Mouse (Mus musculus) Patski (cell line): ENCODE measurements around the gene Lrmda. TPM values are rescaled to one million over a fixed set of nuclear protein-coding genes. Genes with fewer than 3 reads are reported as not detected.

Experiments used
- ATAC-seq: fragments of 100-300 bp; one replicate; pipeline ENCODE4 v1.8.0; 2021
- CTCF ChIA-PET: fragments of 350-600 bp; sonication (Branson Sonifier 250); formaldehyde crosslinking; loops from one replicate; lab custom pipeline; 2022; ENCODE audit warnings: inconsistent platforms; lab: Charles Lee
- POLR2A ChIA-PET: fragments of 350-600 bp; sonication (Branson Sonifier 250); formaldehyde crosslinking; loops from one replicate; lab custom pipeline; 2022; ENCODE audit warnings: antibody characterized with exemption, inconsistent platforms; lab: Charles Lee
- DNase-seq: peaks from one replicate; pipeline ENCODE4 v3.0.0-alpha.2; 2011; ENCODE audit warnings: low read depth, low spot score
- H3K27me3 ChIP-seq: fragments of 371-371 bp; one replicate; pipeline ENCODE4 v1.5.1; 2021
- CTCF ChIP-seq: fragments of 100-300 bp; IDR thresholded peaks from one replicate; pipeline ENCODE4 v1.5.1; 2021
- in situ Hi-C: fragments of 300-500 bp; cut with MboI; formaldehyde crosslinking; loops from 3 replicates; pipeline ENCODE4 v1.11.1; 2018; ENCODE audit warnings: low pct_unique_long_range_greater_than_20kb, mixed read lengths
- polyA plus RNA-seq: library from polyadenylated mRNA; unstranded; gene quantifications from one replicate; pipeline ENCODE4 v1.2.3, GENCODE M21; 2021

Lrmda gene
- polyA plus RNA-seq, 1 experiment from 2014 or later: 0.26 TPM

DNA sequence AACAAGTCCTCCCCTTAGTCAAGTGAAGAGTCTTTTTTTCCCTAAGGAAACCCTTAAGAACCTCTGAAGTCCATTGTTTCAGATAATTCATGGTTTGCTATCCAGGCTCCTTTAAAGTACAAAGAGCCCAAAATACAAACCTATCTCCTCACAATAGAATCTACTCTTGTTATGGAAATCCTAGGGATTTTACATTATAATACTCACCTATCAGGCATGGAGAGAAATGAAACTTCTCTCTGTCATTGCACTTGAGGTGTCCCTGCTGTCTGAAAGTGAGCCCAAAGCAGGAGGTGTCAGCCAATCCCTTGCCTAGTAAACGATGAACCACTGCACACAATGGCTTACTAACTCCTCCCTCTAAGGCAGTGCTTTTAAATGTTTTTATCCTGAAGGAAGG lies 39.2 kb downstream of the Lrmda start:
- in situ Hi-C loops: no loop called here
- no peak for TF ChIP-seq CTCF
- no peak for ATAC-seq
- ChIA-PET POLR2A (no interaction called here), CTCF (no interaction called here)
- peaks cover 14% of the 10 kb centered on the region for H3K27me3 ChIP-seq
- DNase-seq: no peak

DNA sequence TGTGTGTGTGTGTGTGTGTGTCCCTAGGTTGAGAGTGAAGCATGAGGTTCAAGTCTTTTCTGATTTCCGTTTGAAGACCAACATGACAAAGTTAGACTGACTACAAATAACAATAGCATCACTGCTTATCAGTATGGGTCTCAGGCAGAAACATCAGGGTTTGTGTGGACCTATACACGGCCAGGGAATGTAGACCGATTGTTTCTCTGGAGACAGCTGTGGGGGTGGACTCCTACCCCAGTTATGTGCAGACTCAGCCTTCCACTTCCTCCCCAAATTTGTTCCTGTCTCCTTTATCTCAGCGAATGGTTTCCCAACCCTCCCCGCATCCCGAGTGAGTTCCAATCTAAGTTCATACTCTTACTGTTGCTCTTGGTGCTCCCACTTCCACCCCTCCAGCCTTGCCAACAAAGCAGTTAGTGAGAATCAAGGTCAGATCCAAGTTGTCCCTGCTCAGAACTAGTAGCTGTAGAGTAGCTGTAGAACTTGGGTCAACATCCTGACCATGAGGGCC lies 39.9 kb downstream of the Lrmda start:
- TF ChIP-seq CTCF: no peak
- ChIA-PET POLR2A (no interaction called here), CTCF (no interaction called here)
- in situ Hi-C loops: no loop called here
- DNase-seq: no peak
- ATAC-seq: no peak
- H3K27me3 ChIP-seq: peaks cover 12% of the 10 kb centered on the region

DNA sequence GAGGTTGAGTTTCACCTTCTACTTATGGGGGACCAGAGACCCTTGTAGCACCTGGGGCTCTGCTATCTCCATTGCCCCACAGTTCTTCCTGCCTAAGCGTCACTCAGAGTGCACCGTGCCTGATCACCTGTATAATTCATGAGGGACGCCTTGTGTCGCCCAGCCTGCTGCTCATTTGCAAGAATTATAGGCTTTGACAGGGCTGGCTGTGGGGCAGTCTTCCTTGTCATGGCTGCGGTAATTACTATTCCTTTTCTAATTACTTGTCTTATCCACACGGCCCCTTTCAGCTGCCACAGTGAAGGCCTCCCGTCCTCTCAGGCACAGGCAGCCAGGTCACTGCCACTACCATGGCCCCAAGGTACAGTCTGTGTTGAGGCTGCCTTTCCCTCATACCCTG lies 41.3 kb downstream of the Lrmda start:
- ChIA-PET CTCF (no interaction called here), POLR2A (no interaction called here)
- in situ Hi-C loops: no loop called here
- peaks cover 16% of the 10 kb centered on the region for H3K27me3 ChIP-seq
- ATAC-seq (no peak), DNase-seq (no peak)
- TF ChIP-seq CTCF: no peak

DNA sequence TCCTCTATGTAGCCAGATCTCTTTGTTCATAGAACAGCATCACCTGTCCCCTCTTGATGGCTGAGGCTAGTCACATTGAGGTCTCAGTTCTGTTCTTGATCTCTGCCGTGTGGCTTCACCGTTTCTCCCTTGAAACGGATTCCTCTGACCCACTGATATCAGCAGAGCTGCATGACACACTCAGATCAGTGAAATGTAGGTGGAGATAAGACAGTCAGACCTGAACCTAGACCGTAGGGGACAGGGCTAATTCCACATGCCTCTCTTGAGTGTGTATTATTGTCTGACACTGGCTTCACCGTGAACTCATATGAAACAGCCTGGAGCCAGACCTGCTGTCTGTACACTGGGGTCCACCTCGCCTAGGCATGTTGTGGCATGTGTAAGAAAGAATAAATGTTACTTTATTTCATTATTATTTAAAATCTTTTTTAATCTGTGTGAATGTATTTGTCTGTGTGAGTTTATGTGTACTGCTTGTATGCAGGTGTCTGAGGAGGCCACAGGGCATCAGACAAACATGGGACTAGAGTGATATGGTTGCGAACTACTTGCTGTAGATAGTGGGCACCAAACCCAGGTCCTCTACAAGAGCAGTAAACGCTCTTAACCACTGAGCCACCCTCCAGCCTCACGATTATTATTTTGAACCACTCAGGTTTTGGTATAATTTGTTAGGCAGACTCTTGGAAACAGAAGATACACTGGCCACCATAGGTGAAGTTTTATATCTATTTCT lies 42.8 kb downstream of the Lrmda start:
- in situ Hi-C loops: no loop called here
- ATAC-seq (no peak), DNase-seq (no peak)
- no peak for TF ChIP-seq CTCF
- CTCF ChIA-PET: no interaction called here
- POLR2A ChIA-PET: no interaction called here
- peaks cover 16% of the 10 kb centered on the region for H3K27me3 ChIP-seq

DNA sequence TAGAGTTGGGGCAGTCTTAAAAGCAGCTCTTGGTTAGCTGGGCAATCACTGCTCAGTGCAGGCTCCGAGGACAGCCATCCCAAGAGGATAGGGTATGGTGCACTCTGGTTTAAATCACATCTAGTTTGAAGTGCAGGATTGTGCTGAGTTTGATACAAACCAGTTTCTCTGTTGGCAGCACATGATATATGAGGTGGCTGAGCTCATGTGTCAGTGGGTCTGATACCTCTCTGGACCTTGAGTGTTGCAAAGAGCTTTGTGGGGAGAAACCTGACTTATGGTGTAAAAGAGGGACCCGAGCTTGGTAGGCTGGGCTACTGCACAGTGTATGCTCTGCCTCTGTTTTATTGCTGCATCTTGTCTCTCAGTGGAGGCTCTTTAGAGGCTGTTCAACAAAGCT lies 49.7 kb downstream of the Lrmda start:
- in situ Hi-C loops: no loop called here
- H3K27me3 ChIP-seq: peaks cover 17% of the 10 kb centered on the region
- no peak for TF ChIP-seq CTCF
- POLR2A ChIA-PET: interaction anchor here (1.1 kb wide), 1 partner anchor 15 kb away, joined by 3 read pairs; no protein-coding TSS in a partner anchor
- ATAC-seq (no peak), DNase-seq (no peak)
- CTCF ChIA-PET: interaction anchor here (1.3 kb wide), 1 partner anchor 13 kb away, joined by 3 read pairs; no protein-coding TSS in a partner anchor

DNA sequence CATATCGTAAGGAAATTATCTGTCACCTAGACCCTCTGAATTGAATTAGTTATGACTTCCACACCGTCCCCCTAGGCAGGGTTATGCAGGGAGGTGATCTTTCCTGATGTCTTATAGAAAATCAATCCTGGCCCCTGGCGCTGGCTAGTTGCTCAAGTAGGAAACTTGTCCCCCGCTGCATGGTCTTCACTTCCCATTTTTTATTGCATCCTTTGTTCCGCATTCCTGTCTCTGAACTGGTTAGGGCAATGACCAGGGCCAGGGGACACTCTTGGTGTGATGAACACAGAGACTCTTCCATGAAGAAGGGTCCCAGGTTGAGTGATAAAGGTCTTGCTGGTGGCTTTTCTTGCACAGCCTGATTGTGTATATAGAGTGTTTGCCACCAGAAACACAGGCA lies 53.9 kb downstream of the Lrmda start:
- DNase-seq (no peak), ATAC-seq (no peak)
- ChIA-PET POLR2A (no interaction called here), CTCF (no interaction called here)
- H3K27me3 ChIP-seq: peaks cover 9% of the 10 kb centered on the region
- TF ChIP-seq CTCF: no peak
- in situ Hi-C loops: no loop called here

DNA sequence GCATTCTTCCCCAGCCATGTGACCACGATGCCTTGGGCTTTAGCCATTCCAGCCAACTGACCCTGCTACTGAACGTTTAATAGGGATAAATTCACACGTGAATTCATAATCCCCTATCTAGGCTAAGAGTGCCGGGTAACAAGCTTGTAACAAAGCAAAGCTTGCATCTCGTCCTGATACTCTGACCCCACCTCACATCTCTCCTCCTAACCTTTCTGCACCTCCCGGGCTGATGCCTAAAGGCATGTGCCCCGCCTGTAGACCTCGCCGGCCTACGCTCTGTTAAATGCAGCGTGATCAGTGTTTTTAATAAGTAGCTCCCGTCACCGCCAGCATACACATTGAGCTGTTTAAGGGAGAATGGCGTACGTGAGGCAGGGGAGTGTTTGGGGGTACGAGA lies 54.7 kb downstream of the Lrmda start:
- ChIA-PET POLR2A (no interaction called here), CTCF (no interaction called here)
- peaks cover 3% of the 10 kb centered on the region for H3K27me3 ChIP-seq
- TF ChIP-seq CTCF: no peak
- DNase-seq (no peak), ATAC-seq (no peak)
- in situ Hi-C loops: no loop called here

DNA sequence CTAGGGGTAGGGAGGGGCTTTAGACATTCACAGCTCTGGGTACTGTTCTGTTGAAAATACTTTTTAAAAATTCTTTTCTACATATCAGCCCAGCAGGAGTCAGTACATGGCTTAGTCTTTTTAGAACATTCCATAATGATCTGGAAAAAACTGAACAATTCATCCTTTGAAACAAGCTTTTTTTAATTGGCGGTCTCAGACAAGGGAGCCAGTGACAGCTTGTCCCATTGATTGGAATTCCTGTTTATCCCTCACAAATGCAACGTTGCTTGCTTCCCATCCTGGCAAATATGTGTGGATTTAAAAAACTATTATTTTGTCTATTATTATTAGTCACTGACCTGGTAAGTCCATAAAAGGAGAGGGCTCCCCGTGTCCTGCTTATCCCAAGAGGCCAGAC lies 64.4 kb downstream of the Lrmda start:
- DNase-seq: no peak
- POLR2A ChIA-PET: interaction anchor here (0.9 kb wide), 1 partner anchor 15 kb away, joined by 3 read pairs; no protein-coding TSS in a partner anchor
- no peak for ATAC-seq
- CTCF ChIA-PET: interaction anchor here (0.5 kb wide), 1 partner anchor 225 kb away, joined by 3 read pairs; no protein-coding TSS in a partner anchor
- TF ChIP-seq CTCF: no peak
- no peaks in the 10 kb centered on the region for H3K27me3 ChIP-seq
- in situ Hi-C loops: no loop called here

DNA sequence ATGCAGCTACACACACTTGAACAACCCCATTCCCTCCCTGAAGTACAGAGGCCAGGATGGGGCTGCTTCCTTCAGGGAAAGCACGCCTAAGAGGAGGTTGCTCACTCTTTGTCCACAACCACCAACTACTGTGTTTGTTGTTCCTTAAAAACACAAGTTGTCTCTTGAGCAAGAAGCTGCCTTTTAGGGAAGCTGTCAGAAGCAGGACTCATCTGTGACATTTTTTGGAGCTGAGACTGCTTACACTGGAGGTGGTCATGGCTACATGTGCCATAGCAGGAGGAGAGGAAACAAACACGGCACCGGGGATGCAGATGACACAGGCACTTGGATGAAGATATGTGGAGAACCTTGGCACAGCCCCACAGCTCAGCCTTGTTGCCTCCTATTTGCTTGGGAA lies 65.9 kb downstream of the Lrmda start:
- H3K27me3 ChIP-seq: no peaks in the 10 kb centered on the region
- CTCF ChIA-PET: no interaction called here

DNA sequence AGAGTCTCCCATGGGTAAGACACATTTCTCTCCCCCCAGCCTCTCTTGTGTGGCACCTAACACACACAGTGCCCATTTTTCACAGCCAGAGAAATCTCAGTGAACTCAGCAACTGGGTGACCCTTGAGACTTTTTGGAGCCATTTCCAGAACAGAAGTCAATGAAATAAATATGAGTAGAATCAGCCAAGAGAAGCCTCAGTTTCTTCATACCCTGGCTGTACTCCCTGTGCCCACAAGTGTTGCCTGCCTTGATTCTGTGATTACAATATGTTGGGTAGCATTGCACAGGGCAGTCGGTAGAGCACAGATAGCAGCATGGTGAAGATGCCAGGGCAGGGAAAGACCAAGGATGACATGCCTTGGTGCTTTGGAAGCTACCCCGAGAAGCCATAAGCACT lies 69.1 kb downstream of the Lrmda start:
- in situ Hi-C loops: no loop called here
- CTCF ChIA-PET: interaction anchor here (1.0 kb wide), 1 partner anchor 567 kb away, joined by 3 read pairs; no protein-coding TSS in a partner anchor
- H3K27me3 ChIP-seq: no peaks in the 10 kb centered on the region
- POLR2A ChIA-PET: no interaction called here
- TF ChIP-seq CTCF: no peak
- DNase-seq (no peak), ATAC-seq (no peak)

More for the DNA sequence above, 65.9 kb downstream of the Lrmda start:
- DNase-seq: no peak
- POLR2A ChIA-PET: interaction anchor here (0.6 kb wide), 1 partner anchor 47 kb away, joined by 7 read pairs; no protein-coding TSS in a partner anchor
- no peak for ATAC-seq
- in situ Hi-C loops: no loop called here
- TF ChIP-seq CTCF: no peak

DNA sequence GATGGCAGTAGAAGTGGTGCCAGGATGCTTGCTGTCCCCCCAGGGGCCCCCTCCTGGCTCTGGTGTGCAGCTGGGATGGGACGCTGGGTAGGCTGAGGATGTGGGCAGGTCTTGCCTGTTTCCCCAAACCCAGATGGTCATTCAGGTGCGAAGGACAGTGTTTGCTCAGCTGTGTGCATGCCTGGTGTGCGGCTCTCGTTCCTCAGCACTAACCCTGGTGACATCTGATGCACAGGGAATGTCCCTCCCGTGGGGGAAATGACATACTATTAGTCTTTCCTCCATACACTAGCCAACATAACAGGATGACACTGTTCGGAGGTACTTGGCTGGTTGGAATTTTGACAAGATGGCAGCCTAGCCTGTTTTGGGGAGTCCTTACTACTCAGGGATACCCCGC lies 69.8 kb downstream of the Lrmda start:
- H3K27me3 ChIP-seq: no peaks in the 10 kb centered on the region
- POLR2A ChIA-PET: no interaction called here
- CTCF ChIA-PET: interaction anchor here (1.1 kb wide), 1 partner anchor 29 kb away, joined by 3 read pairs; no protein-coding TSS in a partner anchor
- no peak for TF ChIP-seq CTCF
- in situ Hi-C loops: no loop called here
- no peak for ATAC-seq
- no peak for DNase-seq
